Mouse (Mus musculus) C2C12 (cell line): ENCODE measurements around the gene Gm43552.

Experiments used
- CEBPB ChIP-seq: IDR thresholded peaks from one replicate; pipeline ENCODE4 v1.6.1; 2011; ENCODE audit warnings: low read depth, mild to moderate bottlenecking, control low read depth, moderate library complexity
- CTCF ChIP-seq: IDR thresholded peaks from one replicate; pipeline ENCODE4 v1.5.1; 2011; ENCODE audit not compliant: control insufficient read depth, insufficient read depth, insufficient read length
- FOSL1 ChIP-seq: IDR thresholded peaks from one replicate; pipeline ENCODE4 v1.8.0; 2011; ENCODE audit warnings: mild to moderate bottlenecking, low read length; ENCODE audit not compliant: poor library complexity, insufficient read depth, severe bottlenecking
- MAX ChIP-seq: IDR thresholded peaks from one replicate; pipeline ENCODE4 v1.6.1; 2011; ENCODE audit warnings: mild to moderate bottlenecking, control low read depth
- MYOD1 ChIP-seq: IDR thresholded peaks from one replicate; pipeline ENCODE4 v1.6.1; 2011; ENCODE audit warnings: low read depth; ENCODE audit not compliant: control insufficient read depth, insufficient read length
- MYOG ChIP-seq: IDR thresholded peaks from one replicate; pipeline ENCODE4 v1.6.1; 2011; ENCODE audit not compliant: control insufficient read depth, insufficient read length; ENCODE audit errors: extremely low read depth
- USF1 ChIP-seq: IDR thresholded peaks from one replicate; pipeline ENCODE4 v1.6.1; 2011; ENCODE audit warnings: low read depth, mild to moderate bottlenecking, control low read depth, moderate library complexity

- no peak for TF ChIP-seq CTCF
- TF ChIP-seq MYOD1: no peak
- peak; percentile 82 for TF ChIP-seq MAX
- no peak for TF ChIP-seq MYOG
- no peak for TF ChIP-seq USF1
- TF ChIP-seq CEBPB: no peak
- no peak for TF ChIP-seq FOSL1
Measured at GRCm38 (mm10) chr5:65390648-65391644, 101.7 kb downstream of the Gm43552 start, which contains the start of the genes Rpl9 and Lias.
